Mouse (Mus musculus) testis, adult 2 months (tissue): ENCODE results near the gene Rhoa. TPM values are rescaled to one million over a fixed set of nuclear protein-coding genes. Genes with fewer than 3 reads are reported as not detected.

ENCODE experiments used
- H3K27ac ChIP-seq: fragments of 200-500 bp; 2 replicates; pipeline ENCODE4 v1.5.1; 2012; ENCODE audit warnings: low read depth, low read length; ENCODE audit not compliant: control insufficient read depth, insufficient read depth
- H3K27me3 ChIP-seq: fragments of 200-500 bp; 2 replicates; pipeline ENCODE4 v1.6.1; 2012; ENCODE audit warnings: mild to moderate bottlenecking, low read length, moderate library complexity; ENCODE audit not compliant: control insufficient read depth, insufficient read depth
- H3K36me3 ChIP-seq: fragments of 200-500 bp; 2 replicates; pipeline ENCODE4 v1.6.1; 2012; ENCODE audit warnings: mild to moderate bottlenecking, low read length; ENCODE audit not compliant: control insufficient read depth, insufficient read depth
- H3K4me1 ChIP-seq: fragments of 200-500 bp; 2 replicates; pipeline ENCODE4 v1.6.1; 2012; ENCODE audit warnings: low read length; ENCODE audit not compliant: control insufficient read depth, insufficient read depth
- H3K4me3 ChIP-seq: fragments of 200-500 bp; 2 replicates; pipeline ENCODE4 v1.5.1; 2012; ENCODE audit warnings: low read depth, mild to moderate bottlenecking, low read length, moderate library complexity, mixed read lengths; ENCODE audit not compliant: control insufficient read depth
- CTCF ChIP-seq: fragments of 200-500 bp; IDR thresholded peaks from 2 replicates; pipeline ENCODE4 v1.5.1; 2012; ENCODE audit warnings: low read depth, mild to moderate bottlenecking, inconsistent platforms, low read length, moderate library complexity; ENCODE audit not compliant: control insufficient read depth, insufficient read depth, insufficient replicate concordance
- POLR2A ChIP-seq: fragments of 200-500 bp; IDR thresholded peaks from 2 replicates; pipeline ENCODE4 v1.6.1; 2012; ENCODE audit warnings: low read depth, mild to moderate bottlenecking, inconsistent platforms, low read length, moderate library complexity; ENCODE audit not compliant: control insufficient read depth
- polyA plus RNA-seq: library from polyadenylated mRNA; depleted of rRNA; stranded (reverse); fragments of >200 nt; gene quantifications from 2 replicates; pipeline ENCODE4 v1.2.3, GENCODE M21; 2012

Rhoa gene
- polyA plus RNA-seq, 1 experiment: 40.5 TPM

DNA sequence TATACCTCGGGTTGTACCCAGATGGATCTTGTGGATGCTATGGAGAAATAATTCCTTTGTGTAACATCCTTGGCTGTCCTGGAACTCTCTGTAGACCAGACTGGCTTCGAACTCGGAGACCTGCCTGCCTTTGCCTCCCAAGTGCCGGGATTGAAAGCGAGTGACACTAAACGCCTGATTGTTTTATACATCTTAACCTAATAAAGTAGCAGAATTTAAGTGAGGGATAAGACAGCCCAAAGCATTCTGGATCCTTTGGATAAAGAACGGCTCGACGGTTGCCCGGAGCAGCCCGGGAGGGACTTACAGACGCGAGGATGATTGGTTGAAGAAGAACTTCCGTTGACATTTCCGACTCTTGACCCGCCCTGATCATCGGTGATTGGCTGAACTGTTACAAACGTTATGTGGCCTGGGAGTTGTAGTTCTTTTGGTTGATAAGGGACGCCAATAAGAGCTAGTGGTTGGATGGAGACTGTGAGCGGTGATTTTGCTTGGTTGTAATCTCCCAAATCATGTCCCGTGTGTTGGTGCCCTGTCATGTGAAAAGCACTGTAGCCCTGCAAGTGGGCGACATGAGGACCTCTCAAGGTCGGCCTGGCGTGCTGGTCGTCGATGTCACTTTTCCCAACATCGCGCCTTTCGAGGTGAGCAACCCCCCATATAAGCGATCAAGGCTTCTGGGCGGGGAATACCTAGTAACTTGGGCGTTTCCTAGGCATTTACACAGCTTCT is 15.7 kb upstream of the Rhoa start, which contains the start of gene Nicn1:
TSS of gene Nicn1 (plus strand) at position 414 of the 735 bp plus-strand sequence.
- Histone ChIP-seq H3K27me3 (no peaks in the 10 kb centered on the region), H3K4me3 (peak within 1 kb of the TSS; percentile 82), H3K36me3 (no peaks in the 10 kb centered on the region), H3K27ac (peak within 1 kb of the TSS; percentile 80), H3K4me1 (peaks cover 6% of the 10 kb centered on the region)
- TF ChIP-seq POLR2A (peak; percentile 47; the same call in 1 of the 2 replicates), CTCF (no peak)

GRCm38 (mm10) chr9:108290773-108291172 is 15.2 kb upstream of the Rhoa start:
- Histone ChIP-seq H3K27ac (no peak overlapping the region), H3K36me3 (no peaks in the 10 kb centered on the region), H3K27me3 (no peaks in the 10 kb centered on the region), H3K4me1 (peaks cover 6% of the 10 kb centered on the region), H3K4me3 (peak overlapping the region; percentile 82)
- no peak for TF ChIP-seq POLR2A
- no peak for TF ChIP-seq CTCF

GRCm38 (mm10) chr9:108296453-108297355 is 9.2 kb upstream of the Rhoa start, which contains the start of gene Amt:
Amt (plus strand) TSS chr9:108296853.
- no peaks in the 10 kb centered on the region for H3K27me3 ChIP-seq
- peak within 1 kb of the TSS; percentile 49 for H3K4me3 ChIP-seq
- H3K36me3 ChIP-seq: no peaks in the 10 kb centered on the region
- H3K27ac ChIP-seq: no peak within 1 kb of the TSS
- TF ChIP-seq CTCF (no peak), POLR2A (no peak)
- H3K4me1 ChIP-seq: no peaks in the 10 kb centered on the region

DNA sequence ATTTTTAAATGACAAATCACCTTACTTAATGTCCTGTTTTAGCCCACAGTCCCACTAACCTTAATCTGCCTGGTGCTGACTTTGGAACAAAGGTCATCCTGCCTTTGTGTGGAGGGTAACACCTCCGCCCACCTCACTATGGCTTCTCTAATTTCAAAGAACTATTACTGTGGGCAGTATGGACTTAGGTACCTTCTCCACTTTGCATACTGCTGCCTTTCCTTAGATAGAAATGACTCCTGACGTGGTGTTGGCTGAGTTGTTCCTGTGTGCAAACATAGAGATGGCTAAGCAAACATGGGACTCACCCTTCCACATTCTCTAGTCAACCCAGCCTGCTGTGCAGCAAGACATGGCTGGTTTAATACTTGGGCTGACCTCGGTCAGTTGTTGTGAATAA is 4.1 kb upstream of the Rhoa start:
- TF ChIP-seq CTCF: no peak
- TF ChIP-seq POLR2A: no peak
- Histone ChIP-seq H3K27me3 (no peaks in the 10 kb centered on the region), H3K4me1 (peaks cover 4% of the 10 kb centered on the region), H3K36me3 (peaks cover 1% of the 10 kb centered on the region), H3K27ac (no peak overlapping the region), H3K4me3 (no peak overlapping the region)

GRCm38 (mm10) chr9:108304716-108305115 is 1.2 kb upstream of the Rhoa start:
- H3K4me3 ChIP-seq: peak overlapping the region; percentile 96; the same call in 1 of the 2 replicates
- 0 out of 2 replicates have a peak overlapping the region, but pooled peaks have one; percentile 79 for H3K27ac ChIP-seq
- H3K27me3 ChIP-seq: no peaks in the 10 kb centered on the region
- peaks cover 4% of the 10 kb centered on the region for H3K4me1 ChIP-seq
- peaks cover 1% of the 10 kb centered on the region for H3K36me3 ChIP-seq
- no peak for TF ChIP-seq CTCF
- TF ChIP-seq POLR2A: no peak

GRCm38 (mm10) chr9:108305170-108305569 is 759 bp upstream of the Rhoa start:
- TF ChIP-seq CTCF (no peak), POLR2A (no peak)
- H3K27me3 ChIP-seq: no peaks in the 10 kb centered on the region
- H3K27ac ChIP-seq: peak overlapping the region; percentile 79
- peak overlapping the region; percentile 96 for H3K4me3 ChIP-seq
- H3K4me1 ChIP-seq: peaks cover 4% of the 10 kb centered on the region
- peaks cover 1% of the 10 kb centered on the region for H3K36me3 ChIP-seq

- peaks cover 1% of the 10 kb centered on the region for H3K36me3 ChIP-seq
- TF ChIP-seq CTCF: no peak
- TF ChIP-seq POLR2A: no peak
- peaks cover 4% of the 10 kb centered on the region for H3K4me1 ChIP-seq
- no peaks in the 10 kb centered on the region for H3K27me3 ChIP-seq
- H3K27ac ChIP-seq: peak overlapping the region; percentile 99
- peak overlapping the region; percentile 96 for H3K4me3 ChIP-seq
These were observed 647 bp downstream of the Rhoa start for GRCm38 (mm10) chr9:108306571-108306980.
